Mouse (Mus musculus) MEL (cell line): Measurements from ENCODE around the gene Men1. TPM values are rescaled to one million over a fixed set of nuclear protein-coding genes. Genes with fewer than 3 reads are reported as not detected.
"Not testable (repeated sequence)": the region's sequence is repeated elsewhere in the genome, so short reads cannot be mapped to it uniquely, and the experiment has no call there.

Experiments
- DNase-seq: peaks from one replicate; pipeline ENCODE4 v3.0.0; 2011; ENCODE audit warnings: low read depth, low spot score
- H3K27ac ChIP-seq: 2 replicates; pipeline ENCODE4 v1.5.1; 2012; ENCODE audit warnings: low read depth, mild to moderate bottlenecking, control low read depth, low read length, moderate library complexity; ENCODE audit not compliant: control insufficient read depth
- H3K27me3 ChIP-seq, 2 experiments: fragments of 150-350 bp in 1 of 2; sonication (generic) in 1 of 2; 2 replicates each; pipeline ENCODE4 v1.6.1; 2012; ENCODE audit warnings: low read length in 2 of 2, mild to moderate bottlenecking in 2 of 2, improper control_type of control experiment in 1 of 2, moderate library complexity in 1 of 2; ENCODE audit not compliant: insufficient read depth in 2 of 2, control insufficient read depth in 1 of 2
- H3K36me3 ChIP-seq, 2 experiments: 2 replicates each; pipeline ENCODE4 v1.6.1; 2012 to 2014; ENCODE audit warnings: low read length in 2 of 2, improper control_type of control experiment in 1 of 2, inconsistent platforms in 1 of 2, mild to moderate bottlenecking in 1 of 2; ENCODE audit not compliant: insufficient read depth in 2 of 2, control insufficient read depth in 1 of 2
- H3K4me1 ChIP-seq, 2 experiments: fragments of 150-350 bp in 1 of 2; sonication (generic) in 1 of 2; 2 replicates each; pipeline ENCODE4 v1.6.1; 2012; ENCODE audit warnings: low read length in 2 of 2, improper control_type of control experiment in 1 of 2, mild to moderate bottlenecking in 1 of 2; ENCODE audit not compliant: insufficient read depth in 2 of 2, control insufficient read depth in 1 of 2
- H3K4me3 ChIP-seq, 2 experiments: fragments of 150-350 bp in 1 of 2; sonication (generic) in 1 of 2; 2 replicates each; pipeline ENCODE4 v1.5.1; 2012; ENCODE audit warnings: low read depth in 2 of 2, low read length in 2 of 2, mild to moderate bottlenecking in 2 of 2, moderate library complexity in 2 of 2, control low read depth in 1 of 2, improper control_type of control experiment in 1 of 2; ENCODE audit not compliant: control insufficient read depth in 1 of 2, insufficient read depth in 1 of 2
- H3K79me2 ChIP-seq: 2 replicates; pipeline ENCODE4 v1.6.1; 2012; ENCODE audit warnings: mild to moderate bottlenecking, low read length, moderate library complexity; ENCODE audit not compliant: control insufficient read depth, poor library complexity, insufficient read depth
- H3K9ac ChIP-seq: 2 replicates; pipeline ENCODE4 v1.6.1; 2012; ENCODE audit warnings: low read depth, mild to moderate bottlenecking, control low read depth, low read length, moderate library complexity; ENCODE audit not compliant: control insufficient read depth, poor library complexity, severe bottlenecking
- H3K9me3 ChIP-seq: fragments of 150-350 bp; sonication (generic); replicated peaks from 2 replicates; pipeline ENCODE4 v1.6.1; 2012; ENCODE audit warnings: mild to moderate bottlenecking, low read length, improper control_type of control experiment, moderate library complexity; ENCODE audit not compliant: insufficient read depth
- BHLHE40 ChIP-seq: IDR thresholded peaks from 2 replicates; pipeline ENCODE4 v1.6.1; 2012; ENCODE audit warnings: low read depth, mild to moderate bottlenecking, inconsistent platforms, low read length, improper control_type of control experiment, borderline replicate concordance
- CTCF ChIP-seq, 3 experiments: IDR thresholded peaks in 2 of 3; conservative IDR thresholded peaks in 1 of 3; 2 replicates each; pipeline ENCODE4 v1.5.1; 2011 to 2012; ENCODE audit warnings: low read length in 3 of 3, low read depth in 2 of 3, mild to moderate bottlenecking in 2 of 3, improper control_type of control experiment in 1 of 3, inconsistent platforms in 1 of 3, mixed read lengths in 1 of 3, moderate library complexity in 1 of 3; ENCODE audit not compliant: control insufficient read depth in 1 of 3, insufficient read depth in 1 of 3, poor library complexity in 1 of 3, severe bottlenecking in 1 of 3
- ELF1 ChIP-seq: IDR thresholded peaks from 2 replicates; pipeline ENCODE4 v1.6.1; 2014; ENCODE audit warnings: low read depth, mild to moderate bottlenecking, inconsistent platforms, low read length, improper control_type of control experiment, moderate library complexity
- EP300 ChIP-seq, 2 experiments: IDR thresholded peaks; 2 replicates each; pipeline ENCODE4 v1.6.1; 2011; ENCODE audit warnings: improper control_type of control experiment in 2 of 2, low read length in 2 of 2, low read depth in 1 of 2, mild to moderate bottlenecking in 1 of 2
- ETS1 ChIP-seq: IDR thresholded peaks from 2 replicates; pipeline ENCODE4 v1.6.1; 2012; ENCODE audit warnings: low read depth, mild to moderate bottlenecking, inconsistent platforms, low read length, improper control_type of control experiment, moderate library complexity
- GATA1 ChIP-seq: IDR thresholded peaks from 2 replicates; pipeline ENCODE4 v1.6.1; 2011; ENCODE audit warnings: low read depth, low read length, improper control_type of control experiment
- HCFC1 ChIP-seq: IDR thresholded peaks from 2 replicates; pipeline ENCODE4 v1.6.1; 2012; ENCODE audit warnings: low read depth, mild to moderate bottlenecking, inconsistent platforms, low read length, improper control_type of control experiment, moderate library complexity
- MYB ChIP-seq: IDR thresholded peaks from 2 replicates; pipeline ENCODE4 v1.6.1; 2011; ENCODE audit warnings: mild to moderate bottlenecking, low read depth, low read length, improper control_type of control experiment
- MYC ChIP-seq: IDR thresholded peaks from 2 replicates; pipeline ENCODE4 v1.6.1; 2011; ENCODE audit warnings: low read depth, mild to moderate bottlenecking, low read length, improper control_type of control experiment, moderate library complexity
- NELFE ChIP-seq: IDR thresholded peaks from 2 replicates; pipeline ENCODE4 v1.6.1; 2011; ENCODE audit warnings: low read depth, low read length, improper control_type of control experiment
- POLR2A ChIP-seq, 2 experiments: IDR thresholded peaks; 2 replicates each; pipeline ENCODE4 v1.6.1; 2011 to 2012; ENCODE audit warnings: low read length in 2 of 2, mild to moderate bottlenecking in 2 of 2, control low read depth in 1 of 2, improper control_type of control experiment in 1 of 2, low read depth in 1 of 2, moderate library complexity in 1 of 2; ENCODE audit not compliant: control insufficient read depth in 1 of 2, insufficient read depth in 1 of 2, poor library complexity in 1 of 2
- UBTF ChIP-seq: IDR thresholded peaks from 2 replicates; pipeline ENCODE4 v1.6.1; 2012; ENCODE audit warnings: low read depth, mild to moderate bottlenecking, inconsistent platforms, low read length, improper control_type of control experiment, moderate library complexity, borderline replicate concordance; ENCODE audit not compliant: insufficient read depth
- ZNF384 ChIP-seq: IDR thresholded peaks from 2 replicates; pipeline ENCODE4 v1.6.1; 2012; ENCODE audit warnings: low read depth, mild to moderate bottlenecking, inconsistent platforms, low read length, improper control_type of control experiment
- polyA plus RNA-seq, 2 experiments: library from polyadenylated mRNA; stranded (reverse) in 1 of 2; unstranded in 1 of 2; fragments of >175 nt in 1 of 2; fragments of >200 nt in 1 of 2; gene quantifications; 2 replicates each; pipeline versions ENCODE4 v1.2.1 to v1.2.4; 2012; ENCODE audit warnings: low replicate concordance in 2 of 2, low read depth in 1 of 2; ENCODE audit not compliant: insufficient read length in 2 of 2, insufficient read depth in 1 of 2, missing spikeins in 1 of 2
- total RNA-seq: library from RNA; depleted of rRNA; stranded (reverse); fragments of 300-350 nt; gene quantifications from 2 replicates; pipeline ENCODE4 v1.2.3, GENCODE M21; 2012

Gene Men1
- total and polyA plus RNA-seq, 3 experiments, result 39.4 to 132 TPM; not detected in 1

DNA sequence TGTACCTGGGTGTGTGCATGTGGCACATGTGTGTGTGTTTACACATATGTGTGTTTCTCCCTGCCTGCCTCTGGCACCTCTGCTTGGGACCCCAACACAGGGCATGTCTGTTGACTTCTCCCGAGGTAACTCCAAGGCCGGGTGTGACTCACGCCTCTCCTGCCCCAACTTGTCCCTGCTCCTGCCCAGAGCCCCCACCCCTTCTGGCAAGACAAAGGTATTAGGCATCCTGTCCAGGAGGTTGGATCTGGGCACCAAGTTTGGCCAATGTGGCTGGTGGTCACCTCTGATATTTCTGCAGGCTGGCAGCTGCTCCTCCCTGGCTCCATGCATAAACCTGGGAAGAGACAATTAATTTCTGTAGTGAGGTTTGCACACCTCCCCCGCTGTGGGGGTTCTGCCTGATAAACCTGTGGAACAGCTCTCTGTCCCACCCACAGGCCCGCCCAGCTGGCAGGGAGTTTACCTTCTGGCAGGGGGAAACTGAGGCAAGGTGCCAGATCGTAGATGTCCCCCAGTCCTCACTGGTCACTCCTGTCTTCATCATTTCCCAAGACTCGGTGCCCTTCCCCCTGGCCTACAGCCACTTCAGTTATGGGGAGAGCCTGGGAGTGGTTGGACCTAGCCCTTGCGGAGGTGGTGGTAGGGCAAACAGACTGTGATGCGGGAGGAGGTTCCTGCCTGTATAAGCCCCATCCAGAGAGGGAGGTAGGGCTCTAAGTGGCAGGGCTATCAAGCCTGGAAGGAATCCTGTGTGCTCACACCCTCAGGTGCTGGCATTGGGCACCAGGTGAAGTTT, 26.8 kb upstream of the Men1 start:
- Histone ChIP-seq H3K9ac (no peak overlapping the region), H3K27ac (no peak overlapping the region), H3K36me3 (peaks cover 0 to 3% of the 10 kb centered on the region in 2 experiments; a peak in 1 of 4 replicates), H3K79me2 (no peaks in the 10 kb centered on the region; the same call in 1 of the 2 replicates), H3K27me3 (no peaks in the 10 kb centered on the region), H3K9me3 (no peaks in the 10 kb centered on the region), H3K4me3 (no peak overlapping the region), H3K4me1 (peaks cover 0 to under 1% of the 10 kb centered on the region in 2 experiments; a peak in 2 of 4 replicates)
- TF ChIP-seq CTCF (IDR thresholded peaks at IDR 0.05 in 2 of 3, conservative IDR thresholded peaks at IDR 0.05 in 1 of 3; ENCODE audit: control insufficient read depth in 1 of 3, insufficient read depth in 1 of 3, low read depth in 2 of 3, low read length in 3 of 3, poor library complexity in 1 of 3, severe bottlenecking in 1 of 3) (no peak), ETS1 (no peak), BHLHE40 (no peak), EP300 (IDR thresholded peaks at IDR 0.05; ENCODE audit: low read depth in 1 of 2, low read length in 2 of 2) (no peak), ELF1 (no peak), NELFE (no peak)
- DNase-seq, result no peak

DNA sequence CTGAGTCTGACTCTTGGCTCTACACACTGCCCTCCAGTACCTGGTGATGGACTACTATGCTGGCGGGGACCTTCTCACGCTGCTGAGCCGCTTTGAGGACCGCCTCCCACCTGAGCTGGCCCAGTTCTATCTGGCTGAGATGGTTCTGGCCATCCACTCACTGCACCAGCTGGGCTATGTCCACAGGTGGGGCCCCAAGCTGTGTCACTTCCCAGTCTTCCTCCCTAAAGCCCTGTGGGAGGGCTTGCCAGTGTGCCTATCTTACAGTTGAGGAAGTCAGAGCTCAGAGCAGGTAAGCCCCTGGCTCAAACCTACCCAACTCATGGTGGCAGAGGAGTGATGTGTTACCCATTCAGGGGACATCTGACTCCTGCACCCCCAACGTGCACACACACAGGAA, 24.6 kb upstream of the Men1 start:
- H3K4me3 ChIP-seq, result no peak overlapping the region
- H3K36me3 ChIP-seq, result peaks cover 0 to 3% of the 10 kb centered on the region in 2 experiments; a peak in 1 of 4 replicates

DNA sequence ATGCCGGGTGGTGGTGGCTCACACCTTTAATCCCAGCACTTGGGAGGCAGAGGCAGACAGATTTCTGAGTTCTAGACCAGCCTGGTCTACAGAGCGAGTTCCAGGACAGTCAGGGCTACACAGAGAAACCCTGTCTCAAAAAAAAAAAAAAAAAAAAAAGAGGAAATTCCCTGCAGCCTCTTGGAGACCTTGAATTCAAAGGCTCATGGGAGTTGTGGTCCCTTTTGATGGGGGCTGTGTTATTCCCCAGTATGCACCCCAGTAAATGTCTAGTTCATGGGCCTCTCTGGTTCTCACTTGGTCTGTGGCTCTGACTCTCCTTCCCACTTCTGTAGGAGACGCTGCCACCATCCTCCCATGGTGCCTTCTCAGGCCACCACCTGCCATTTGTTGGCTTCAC, 23.0 kb upstream of the Men1 start:
- H3K27ac ChIP-seq, H3K36me3 ChIP-seq, DNase-seq, H3K9ac ChIP-seq, H3K79me2 ChIP-seq, H3K4me1 ChIP-seq, H3K27me3 ChIP-seq, H3K4me3 ChIP-seq, H3K9me3 ChIP-seq: not testable (repeated sequence)
- TF ChIP-seq ZNF384 (peak; percentile 86), HCFC1 (peak; percentile 77)

More for the DNA sequence above, 24.6 kb upstream of the Men1 start:
- DNase-seq, result no peak
- Histone ChIP-seq H3K9me3 (no peaks in the 10 kb centered on the region), H3K9ac (no peak overlapping the region), H3K4me1 (no peaks in the 10 kb centered on the region), H3K27ac (no peak overlapping the region), H3K27me3 (no peaks in the 10 kb centered on the region), H3K79me2 (no peaks in the 10 kb centered on the region; the same call in 1 of the 2 replicates)
- TF ChIP-seq EP300 (IDR thresholded peaks at IDR 0.05; ENCODE audit: low read depth in 1 of 2, low read length in 2 of 2), result no peak
- no peak for TF ChIP-seq GATA1
- no peak for TF ChIP-seq ZNF384
- no peak for TF ChIP-seq MYC
- no peak for TF ChIP-seq UBTF
- TF ChIP-seq MYB, result no peak
- TF ChIP-seq POLR2A (IDR thresholded peaks at IDR 0.05; ENCODE audit: control insufficient read depth in 1 of 2, insufficient read depth in 1 of 2, low read depth in 1 of 2, low read length in 2 of 2, poor library complexity in 1 of 2), result no peak
